Mouse (Mus musculus) hindbrain, embryonic 11.5 days (tissue): Measurements from ENCODE around the gene Popdc3. TPM values are rescaled to one million over a fixed set of nuclear protein-coding genes. Genes with fewer than 3 reads are reported as not detected.
"Not testable (repeated sequence)": the region's sequence is repeated elsewhere in the genome, so short reads cannot be mapped to it uniquely, and the experiment has no call there.

Experiments
- ATAC-seq: fragments of 200-750 bp; cut with Nextera tagmentation; 2 replicates; pipeline ENCODE4 v1.8.0; 2017; ENCODE audit warnings: mild to moderate bottlenecking, moderate TSS enrichment, moderate library complexity; ENCODE audit not compliant: low FRiP score
- DNase-seq: peaks from one replicate; pipeline ENCODE4 v3.0.0-alpha.2; 2015; ENCODE audit warnings: low spot score
- H3K27ac ChIP-seq: fragments of 300-500 bp; sonication (generic); 2 replicates; pipeline ENCODE4 v1.5.1; 2014; ENCODE audit warnings: mild to moderate bottlenecking, low read depth, low read length
- H3K27me3 ChIP-seq: fragments of 300-500 bp; sonication (generic); 2 replicates; pipeline ENCODE4 v1.6.1; 2014; ENCODE audit warnings: mild to moderate bottlenecking, low read length, moderate library complexity, mixed read lengths; ENCODE audit not compliant: control insufficient read depth, insufficient read depth
- H3K36me3 ChIP-seq: fragments of 300-500 bp; sonication (generic); 2 replicates; pipeline ENCODE4 v1.6.1; 2014; ENCODE audit warnings: mild to moderate bottlenecking, low read length, moderate library complexity, mixed read lengths; ENCODE audit not compliant: control insufficient read depth, insufficient read depth
- H3K4me1 ChIP-seq: fragments of 300-500 bp; sonication (generic); replicated peaks from 2 replicates; pipeline ENCODE4 v1.6.1; 2014; ENCODE audit warnings: low read length, mixed read lengths; ENCODE audit not compliant: control insufficient read depth, insufficient read depth
- H3K4me2 ChIP-seq: fragments of 300-500 bp; sonication (generic); replicated peaks from 2 replicates; pipeline ENCODE4 v1.6.1; 2014; ENCODE audit warnings: mild to moderate bottlenecking, low read depth, low read length
- H3K4me3 ChIP-seq: fragments of 300-500 bp; sonication (generic); 2 replicates; pipeline ENCODE4 v1.5.1; 2014; ENCODE audit warnings: low read depth, low read length
- H3K9ac ChIP-seq: fragments of 300-500 bp; sonication (generic); 2 replicates; pipeline ENCODE4 v1.6.1; 2014; ENCODE audit warnings: low read depth, low read length
- H3K9me3 ChIP-seq: fragments of 300-500 bp; sonication (generic); 2 replicates; pipeline ENCODE4 v1.6.1; 2016; ENCODE audit warnings: low read length; ENCODE audit not compliant: control insufficient read depth
- WGBS: fragments of 180-500 bp; shearing (Covaris S2); extraction: QIAGEN DNeasy Blood & Tissue Kit; methylation state at CpG from one replicate; pipeline ENCODE4 v1.1.7; 2014; 5-methylcytosine and 5-hydroxymethylcytosine counted together
- polyA plus RNA-seq: library from polyadenylated mRNA; unstranded; fragments of >200 nt; fragmentation: Nextera tagmentation; extraction: Ambion mirVana; gene quantifications from 2 replicates; pipeline ENCODE4 v1.2.1, GENCODE M21; 2014

Popdc3 gene
- polyA plus RNA-seq, 1 experiment from 2014 or later, result 0.32 TPM

- peak within 1 kb of the TSS; percentile 73 for H3K9ac ChIP-seq
- H3K4me3 ChIP-seq, result peak within 1 kb of the TSS; percentile 65
- ATAC-seq (peak; percentile 84), DNase-seq (peak; percentile 69)
- H3K27me3 ChIP-seq, result peaks cover 11% of the 10 kb centered on the region
- 2% methylated on average over 61 of the region's 116 CpGs for WGBS
- H3K9me3 ChIP-seq, result no peaks in the 10 kb centered on the region
- H3K4me1 ChIP-seq, result no peaks in the 10 kb centered on the region
- no peaks in the 10 kb centered on the region for H3K36me3 ChIP-seq
- no peak within 1 kb of the TSS for H3K27ac ChIP-seq
- peak within 1 kb of the TSS; percentile 88 for H3K4me2 ChIP-seq
Observed at GRCm38 (mm10) chr10:45335434-45336422, 157.8 kb downstream of the Popdc3 start, which contains the start of gene Bves. Gene Bves (plus strand): TSS chr10:45335772.

DNA sequence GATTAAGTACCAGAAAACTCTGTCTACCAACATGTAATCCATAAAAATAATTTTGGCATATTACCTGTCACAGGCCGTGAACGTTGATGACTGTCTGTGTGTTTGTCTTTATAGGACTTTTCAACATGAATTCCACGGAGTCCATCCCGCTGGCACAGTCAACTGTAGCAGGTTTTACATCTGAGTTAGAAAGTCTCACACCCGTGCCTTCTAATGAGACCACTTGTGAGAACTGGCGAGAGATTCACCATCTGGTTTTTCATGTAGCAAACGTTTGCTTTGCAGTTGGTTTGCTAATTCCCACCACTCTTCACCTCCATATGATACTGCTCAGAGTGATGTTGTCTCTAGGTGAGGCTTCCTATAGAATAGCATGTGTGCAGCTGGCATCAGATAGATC lies 161.2 kb downstream of the Popdc3 start:
- WGBS, result 81% methylated on average over 7 of the region's 7 CpGs
- H3K36me3 ChIP-seq, result no peaks in the 10 kb centered on the region

DNA sequence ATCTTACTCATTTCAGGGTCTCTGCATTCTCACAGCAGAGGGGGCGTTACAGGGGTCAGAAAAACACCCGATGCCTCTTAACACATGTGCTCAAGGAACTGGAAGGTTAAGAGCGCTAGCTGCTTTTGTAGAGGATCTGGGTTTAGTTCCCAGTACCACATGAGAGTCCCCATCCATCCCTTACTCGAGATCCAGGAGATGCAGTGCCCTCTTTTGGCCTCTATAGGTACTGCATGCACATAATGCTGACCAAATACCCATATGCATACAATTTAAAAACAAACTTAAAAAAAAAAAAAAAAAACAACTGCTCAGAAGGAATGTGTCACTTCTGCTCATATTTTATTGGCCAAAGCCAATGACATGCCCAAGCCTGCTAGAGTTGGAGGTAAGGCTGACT lies 166.5 kb downstream of the Popdc3 start:
- H3K36me3 ChIP-seq, result no peaks in the 10 kb centered on the region
- ATAC-seq (no peak), DNase-seq (no peak)
- no peak overlapping the region for H3K4me3 ChIP-seq
- no peaks in the 10 kb centered on the region for H3K9me3 ChIP-seq
- H3K4me1 ChIP-seq, result no peaks in the 10 kb centered on the region
- H3K9ac ChIP-seq, result no peak overlapping the region
- 83% methylated on average over 4 of the region's 4 CpGs for WGBS
- no peaks in the 10 kb centered on the region for H3K27me3 ChIP-seq
- no peak overlapping the region for H3K27ac ChIP-seq
- H3K4me2 ChIP-seq, result no peak overlapping the region

More for the DNA sequence above, 161.2 kb downstream of the Popdc3 start:
- no peak for DNase-seq
- no peaks in the 10 kb centered on the region for H3K4me1 ChIP-seq
- ATAC-seq, result no peak
- no peaks in the 10 kb centered on the region for H3K9me3 ChIP-seq
- peaks cover 11% of the 10 kb centered on the region for H3K27me3 ChIP-seq
- no peak overlapping the region for H3K4me2 ChIP-seq
- no peak overlapping the region for H3K27ac ChIP-seq
- no peak overlapping the region for H3K9ac ChIP-seq
- no peak overlapping the region for H3K4me3 ChIP-seq

DNA sequence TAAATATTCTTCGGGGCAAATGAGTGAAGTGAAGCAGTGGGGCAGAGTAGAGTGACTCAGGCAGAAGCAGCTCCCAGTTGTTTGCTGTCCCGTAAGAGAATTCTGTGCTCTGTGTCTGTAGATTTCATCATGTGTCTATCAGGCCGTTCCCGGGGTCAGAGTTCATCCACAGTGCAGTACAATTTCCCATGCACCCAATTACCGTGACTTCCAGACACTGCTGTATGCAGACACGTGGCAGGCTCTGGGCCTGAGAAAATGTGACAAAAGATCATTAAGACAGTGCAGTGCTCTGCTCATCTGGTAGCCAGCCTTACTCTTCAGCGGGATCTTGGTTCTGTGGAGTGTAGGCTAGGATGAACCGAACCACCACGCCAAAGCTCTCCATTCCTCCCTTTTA lies 167.3 kb downstream of the Popdc3 start:
- Histone ChIP-seq H3K4me2 (no peak overlapping the region), H3K9ac (no peak overlapping the region), H3K4me1 (no peaks in the 10 kb centered on the region), H3K9me3 (no peaks in the 10 kb centered on the region), H3K36me3 (no peaks in the 10 kb centered on the region), H3K27ac (no peak overlapping the region), H3K4me3 (no peak overlapping the region), H3K27me3 (no peaks in the 10 kb centered on the region)
- DNase-seq (peak; percentile 27), ATAC-seq (peak; percentile 66; the same call in 1 of the 2 replicates)
- WGBS, result 73% methylated on average over 9 of the region's 9 CpGs

DNA sequence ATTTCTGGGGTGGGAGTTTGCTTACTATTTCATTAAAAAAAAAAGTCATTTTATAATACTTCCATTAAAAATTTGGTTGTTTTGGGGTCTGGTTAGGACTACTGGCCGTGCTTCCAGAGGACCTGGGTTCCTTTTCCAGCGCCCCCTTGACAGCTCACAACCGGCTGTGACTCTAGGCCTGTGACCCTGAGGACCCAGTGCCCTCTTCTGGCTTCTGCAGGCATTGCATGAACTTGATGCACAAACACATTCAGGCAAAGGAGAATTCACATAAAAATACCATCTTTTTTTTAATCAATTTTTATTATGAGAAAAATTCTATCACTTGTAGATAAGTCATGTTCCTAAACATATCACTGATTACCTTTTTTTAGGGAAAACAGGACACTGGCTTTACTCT lies 170.2 kb downstream of the Popdc3 start:
- H3K4me1 ChIP-seq, H3K36me3 ChIP-seq, H3K9ac ChIP-seq, DNase-seq, ATAC-seq, H3K4me2 ChIP-seq, H3K27me3 ChIP-seq, H3K27ac ChIP-seq, H3K9me3 ChIP-seq, H3K4me3 ChIP-seq: not testable (repeated sequence)
- WGBS, result 82% methylated on average over 3 of the region's 3 CpGs

DNA sequence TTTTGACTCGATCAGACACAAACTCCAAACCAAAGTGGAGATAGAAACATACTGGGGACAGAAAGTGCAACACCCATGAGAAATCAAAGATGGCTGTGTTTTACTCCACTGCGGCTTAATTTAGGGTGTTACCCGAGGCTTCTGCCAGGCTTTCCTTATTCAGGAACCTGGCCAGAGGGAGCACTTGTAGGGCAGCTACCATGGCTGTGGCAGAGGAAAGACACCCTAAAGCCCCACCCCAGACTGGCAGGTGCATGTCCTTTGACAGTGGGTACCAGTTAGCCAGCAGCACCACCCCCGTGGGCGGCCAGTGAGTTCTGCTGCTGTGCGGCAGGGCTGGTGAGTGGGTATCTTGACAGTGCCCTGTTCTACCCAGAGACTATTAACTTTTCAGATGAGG lies 178.2 kb downstream of the Popdc3 start:
- Histone ChIP-seq H3K4me3 (no peak overlapping the region), H3K4me1 (no peaks in the 10 kb centered on the region), H3K27ac (no peak overlapping the region), H3K27me3 (no peaks in the 10 kb centered on the region), H3K9me3 (no peaks in the 10 kb centered on the region), H3K4me2 (no peak overlapping the region), H3K36me3 (no peaks in the 10 kb centered on the region), H3K9ac (no peak overlapping the region)
- DNase-seq (no peak), ATAC-seq (no peak)
- WGBS, result 97% methylated on average over 6 of the region's 6 CpGs

GRCm38 (mm10) chr10:45363396-45363795 lies 185.5 kb downstream of the Popdc3 start:
- no peaks in the 10 kb centered on the region for H3K36me3 ChIP-seq
- no peaks in the 10 kb centered on the region for H3K9me3 ChIP-seq
- H3K27ac ChIP-seq, result no peak overlapping the region
- no peaks in the 10 kb centered on the region for H3K27me3 ChIP-seq
- no peak overlapping the region for H3K9ac ChIP-seq
- WGBS, result 64% methylated on average over 5 of the region's 5 CpGs
- DNase-seq (no peak), ATAC-seq (no peak)
- H3K4me2 ChIP-seq, result no peak overlapping the region
- no peaks in the 10 kb centered on the region for H3K4me1 ChIP-seq
- no peak overlapping the region for H3K4me3 ChIP-seq

GRCm38 (mm10) chr10:45366987-45367705 lies 189.2 kb downstream of the Popdc3 start:
- H3K4me3 ChIP-seq, result no peak overlapping the region
- no peak overlapping the region for H3K4me2 ChIP-seq
- WGBS, result 85% methylated on average over 17 of the region's 17 CpGs
- no peaks in the 10 kb centered on the region for H3K4me1 ChIP-seq
- ATAC-seq, result no peak
- no peak overlapping the region for H3K27ac ChIP-seq
- DNase-seq, result no peak
- H3K36me3 ChIP-seq, result no peaks in the 10 kb centered on the region
- no peaks in the 10 kb centered on the region for H3K9me3 ChIP-seq
- H3K9ac ChIP-seq, result no peak overlapping the region
- no peaks in the 10 kb centered on the region for H3K27me3 ChIP-seq
